Mouse (Mus musculus) naive thymus-derived CD4-positive, alpha-beta T cell, adult 2 months (primary cell): ENCODE data around the gene Gm9837.

Experiments used
- DNase-seq: peaks from one replicate; pipeline ENCODE4 v3.0.0-alpha.2; 2011; ENCODE audit warnings: low read depth

Gene Gm9837

DNA sequence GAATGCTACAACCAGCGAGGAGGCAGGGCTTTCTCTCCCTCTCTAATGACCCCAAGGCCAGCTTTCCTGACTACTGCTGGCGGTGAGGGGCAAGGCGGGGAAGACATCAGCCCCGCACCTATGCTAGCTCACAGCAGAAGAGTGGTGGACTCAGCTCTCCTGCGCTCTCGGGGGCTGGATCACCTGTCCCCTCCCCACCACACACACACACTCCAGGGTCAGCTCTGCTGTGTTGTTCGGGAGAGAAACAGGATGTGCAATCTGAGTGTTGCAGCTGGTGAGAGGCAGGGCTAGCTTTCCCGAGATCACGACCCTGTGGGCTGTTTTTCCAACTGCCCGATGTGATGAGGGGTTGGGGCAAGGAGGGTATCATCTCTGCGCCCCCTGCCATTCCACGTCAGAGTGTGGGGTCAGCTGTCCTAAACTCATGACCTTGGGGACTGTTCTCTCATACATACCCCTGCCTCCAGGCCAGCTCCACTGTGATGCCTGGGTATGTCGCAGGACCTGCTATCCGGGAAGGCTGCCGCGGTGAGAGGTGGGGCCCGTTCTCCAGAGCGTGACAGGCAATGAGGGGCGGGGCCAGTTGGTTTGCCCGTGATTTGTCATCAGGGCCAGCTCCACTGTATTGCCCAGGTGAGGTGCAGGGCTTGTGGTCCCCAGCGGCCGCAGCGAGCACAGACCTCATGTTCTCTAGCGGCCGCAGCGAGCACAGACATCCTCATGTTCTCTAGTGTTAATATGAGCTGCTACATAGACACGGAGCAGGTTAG, 16.7 kb upstream of the Gm9837 start:
- no peak for DNase-seq

DNA sequence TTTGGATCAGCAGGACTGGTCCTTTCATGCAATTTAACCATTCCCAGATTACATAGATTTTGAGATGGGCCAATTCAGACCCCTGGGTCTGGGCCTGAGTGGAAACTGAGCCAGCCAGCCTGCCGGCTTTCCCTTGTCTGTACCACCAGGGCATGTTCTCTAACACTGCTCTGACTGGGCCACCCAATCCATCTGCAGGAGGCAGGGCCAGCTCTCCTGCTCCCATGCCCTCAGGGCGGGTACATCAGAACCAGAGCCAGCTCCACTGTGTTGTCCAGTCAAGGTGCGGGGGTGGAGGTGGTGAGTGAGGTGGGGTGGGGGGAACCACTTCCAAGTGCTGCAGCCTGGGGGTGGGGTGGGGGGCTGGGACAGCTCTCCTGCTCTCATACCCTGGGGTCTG, 16.1 kb upstream of the Gm9837 start:
- no peak for DNase-seq

DNA sequence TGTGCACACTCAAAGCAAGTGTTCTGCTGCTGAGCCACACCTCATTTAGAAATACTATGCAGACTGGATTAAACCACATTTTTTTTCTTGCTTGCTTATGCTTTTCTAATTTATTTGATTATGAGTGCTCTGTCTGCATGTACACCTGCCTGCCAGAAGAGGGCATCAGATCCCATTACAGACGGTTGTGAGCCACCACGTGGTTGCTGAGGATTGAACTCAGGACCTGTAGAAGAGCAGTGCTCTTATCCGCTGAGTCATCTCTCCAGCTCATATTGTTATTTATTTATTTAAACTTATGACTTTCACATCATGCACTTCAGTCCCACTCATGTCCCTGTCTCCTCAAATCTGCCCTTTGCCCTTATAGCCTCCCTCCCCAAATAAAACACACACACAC, 15.4 kb upstream of the Gm9837 start:
- DNase-seq = no peak

DNA sequence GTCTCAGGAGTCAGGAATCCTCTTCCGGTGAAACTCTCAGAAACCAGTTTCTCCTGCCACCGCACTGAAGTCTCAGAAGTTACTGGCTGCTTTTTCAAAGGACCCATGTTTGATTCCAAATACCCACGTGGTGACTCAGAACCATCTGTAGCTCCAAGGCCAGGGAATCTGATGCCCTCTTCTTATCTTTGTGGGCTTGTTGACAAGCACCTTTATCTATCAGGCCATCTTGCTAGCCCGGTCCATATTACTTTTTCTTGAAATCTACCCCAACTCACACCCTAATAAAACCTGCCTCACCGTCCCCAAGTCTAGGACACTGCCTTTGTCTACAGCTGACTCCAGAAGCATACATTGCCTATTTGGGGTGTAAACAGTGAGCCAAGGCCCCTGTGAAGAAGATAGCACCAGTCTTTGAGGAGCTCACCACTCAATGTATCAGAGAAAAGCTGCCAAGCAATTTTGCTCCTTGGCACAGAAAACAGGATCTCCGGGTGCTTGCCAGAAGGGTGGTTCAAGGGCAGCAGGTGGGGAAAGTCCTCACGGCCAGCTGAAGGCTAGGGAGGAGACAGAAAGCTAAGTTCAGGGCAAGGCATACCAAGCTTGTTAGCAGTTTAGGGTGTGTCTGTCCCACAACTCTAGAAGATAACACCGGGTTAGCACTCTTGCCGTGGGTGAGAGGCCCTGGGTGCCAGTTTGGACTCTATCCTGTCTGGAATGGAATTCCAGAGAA, 13.0 kb upstream of the Gm9837 start:
- DNase-seq = no peak

DNA sequence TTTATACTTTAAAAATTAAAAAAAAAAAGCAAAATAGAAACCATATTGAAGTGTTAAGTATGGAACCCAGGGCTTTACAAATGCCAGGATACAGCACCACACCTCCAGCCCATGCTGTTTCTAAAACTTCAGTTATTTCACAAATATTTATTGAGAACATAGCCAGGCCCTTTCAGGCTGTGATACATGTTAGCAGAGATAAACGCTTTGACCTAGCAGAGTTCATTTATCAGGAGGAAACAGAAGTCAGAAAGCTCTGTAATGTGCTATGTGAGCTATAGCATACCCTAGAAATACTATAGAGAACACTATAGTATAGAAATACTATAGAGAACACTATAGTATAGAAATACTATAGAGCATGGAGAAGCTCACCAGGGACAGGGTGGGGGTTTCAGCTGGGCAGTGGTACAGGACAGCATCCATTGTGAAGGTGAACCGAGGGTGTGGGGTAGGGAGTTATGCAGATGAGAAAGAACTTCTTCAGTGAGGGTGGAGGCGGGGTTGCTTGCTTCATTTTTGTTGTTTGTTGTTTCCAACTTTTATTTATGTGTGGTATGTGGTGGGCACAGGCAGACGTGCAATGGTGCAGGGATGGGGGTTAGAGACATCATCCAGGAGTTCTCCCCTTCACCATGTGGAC, 10.9 kb upstream of the Gm9837 start:
- no peak for DNase-seq

DNA sequence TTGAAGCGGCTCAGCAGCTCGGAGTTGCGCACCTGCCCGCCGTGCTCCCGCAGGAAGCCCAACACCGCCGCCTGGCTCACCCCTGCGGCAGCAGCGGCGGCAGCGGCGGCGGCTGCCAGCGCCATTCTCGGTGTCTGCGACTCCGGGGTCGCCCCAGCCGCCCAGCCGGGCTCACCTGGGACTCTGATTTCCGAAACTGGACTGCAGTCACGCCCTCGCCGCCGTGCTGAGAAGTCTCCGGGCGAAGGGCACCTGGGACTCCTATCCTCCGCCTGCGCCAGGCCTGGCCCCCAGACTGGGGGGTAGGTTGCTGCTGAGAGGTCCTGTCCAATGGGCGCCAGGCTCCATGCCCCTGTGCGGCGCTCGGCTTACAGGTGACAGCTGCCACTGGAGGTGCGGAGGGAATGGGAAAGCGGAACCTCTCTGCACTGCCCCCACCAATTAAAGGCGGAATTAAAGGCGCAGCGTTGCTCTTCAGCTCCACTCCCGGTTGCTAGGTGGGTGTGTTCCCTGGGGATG, 9.6 kb upstream of the Gm9837 start, which contains the start of the genes Gm9945 and Sowaha:
Gm9945 (plus strand) TSS at position 384 of the 519 bp plus-strand sequence.
Sowaha (minus strand) TSS at position 492 of the 519 bp plus-strand sequence.
- no peak for DNase-seq

DNA sequence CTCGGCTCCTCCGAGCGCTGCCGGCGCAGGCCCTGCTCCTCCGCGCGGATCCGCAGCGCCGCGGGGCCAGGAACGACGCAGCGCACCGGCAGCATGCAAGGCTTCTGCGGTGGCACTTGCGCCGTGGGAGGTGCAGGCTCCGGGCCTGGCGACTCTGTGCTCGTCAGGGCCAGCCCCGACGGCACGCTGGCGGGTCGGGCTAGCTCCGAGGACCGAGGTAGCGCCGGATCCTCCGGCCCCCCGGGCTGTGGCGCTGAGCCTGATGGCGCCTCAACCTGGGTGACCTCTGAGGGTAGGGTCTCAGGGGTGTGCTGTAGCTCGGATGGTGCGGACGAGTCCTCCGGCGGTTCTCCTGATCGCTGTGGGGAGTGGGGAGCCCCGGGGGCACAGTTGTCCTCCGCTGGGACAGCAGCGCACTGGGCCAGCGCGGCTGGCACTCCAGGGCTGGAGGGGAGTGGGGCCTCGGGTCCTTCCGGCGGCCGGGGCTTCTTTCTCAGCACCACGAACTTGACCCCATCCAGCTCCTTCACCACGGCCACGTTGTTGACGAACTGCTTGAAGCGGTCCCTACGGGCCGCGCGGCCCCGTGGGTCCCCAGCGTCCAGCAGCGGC, 9.0 kb upstream of the Gm9837 start:
- no peak for DNase-seq

DNA sequence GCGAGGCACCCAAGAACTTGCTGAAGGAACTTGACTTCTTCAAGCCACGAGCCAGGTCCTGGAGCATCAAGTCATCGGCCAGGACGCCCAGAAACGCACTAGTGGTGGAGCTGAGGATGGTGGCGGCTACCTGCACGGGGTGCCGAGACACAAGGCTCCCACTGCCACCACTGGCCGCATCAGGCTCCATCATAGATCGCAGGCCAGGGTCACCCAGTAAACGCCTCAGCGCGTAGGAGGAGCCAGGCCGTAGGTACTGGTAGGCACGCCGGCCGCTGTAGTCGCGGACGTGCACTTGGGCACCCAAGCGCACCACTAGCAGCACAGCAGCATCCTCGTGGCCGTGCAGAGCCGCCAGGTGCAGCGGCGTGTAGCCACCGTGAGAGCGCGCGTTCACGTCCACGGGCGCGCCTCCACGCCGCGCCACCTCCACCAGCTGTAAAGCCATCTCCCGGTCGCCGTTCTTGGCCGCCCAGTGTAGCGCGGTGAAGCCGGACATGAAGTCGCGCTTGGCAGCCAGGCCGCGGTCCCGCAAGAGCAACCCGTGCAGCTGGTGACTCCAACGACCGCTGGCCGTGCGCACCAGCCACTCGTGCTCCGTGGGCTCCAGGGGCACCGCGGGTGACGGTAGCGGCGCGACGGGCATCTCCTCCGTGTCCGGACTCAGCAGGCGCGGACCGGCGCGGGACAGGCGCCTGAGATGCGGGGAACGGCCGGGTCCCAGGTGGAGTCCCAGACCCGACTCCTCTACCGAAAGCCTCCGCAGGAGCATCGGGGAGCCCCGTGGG, 8.3 kb upstream of the Gm9837 start:
- no peak for DNase-seq

DNA sequence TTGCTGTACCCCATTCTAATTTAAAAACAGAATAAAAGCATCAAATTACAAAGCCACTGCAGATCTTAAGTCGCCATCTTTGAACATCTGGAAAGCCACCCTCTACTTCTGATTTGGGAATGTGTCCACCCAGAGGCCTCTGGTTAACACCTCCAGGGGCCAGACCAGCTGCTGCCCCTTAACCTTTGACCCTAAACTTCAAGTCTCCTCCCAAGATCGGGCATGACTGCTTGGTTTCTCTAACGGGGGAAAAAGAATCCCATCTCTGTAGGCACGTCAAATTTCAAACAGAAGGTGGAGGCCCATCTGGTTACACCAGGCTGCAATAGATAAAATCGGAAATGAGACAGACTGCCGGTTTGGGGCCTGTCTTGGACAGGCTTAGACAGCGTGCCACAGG, 7.6 kb upstream of the Gm9837 start:
- DNase-seq = no peak

DNA sequence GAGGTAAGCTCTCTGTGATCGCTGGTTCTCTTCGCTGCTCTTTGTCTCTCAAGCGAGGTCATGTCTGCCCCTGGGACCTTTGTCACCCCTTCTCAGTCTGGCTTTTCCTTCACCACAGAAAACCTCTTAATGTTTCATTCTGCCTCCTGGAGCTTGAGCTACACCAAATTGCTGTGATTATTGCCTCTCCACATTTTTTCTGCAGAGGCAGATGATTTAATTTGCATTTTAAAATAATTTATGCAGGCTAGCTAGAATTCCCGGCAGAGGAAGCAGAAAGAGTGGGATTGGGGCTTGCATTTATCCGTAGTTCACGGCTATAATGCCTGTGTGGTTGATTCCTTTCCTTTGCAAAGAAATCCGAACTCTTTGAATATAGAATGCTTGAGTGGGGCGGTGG, 5.3 kb upstream of the Gm9837 start:
- no peak for DNase-seq

DNA sequence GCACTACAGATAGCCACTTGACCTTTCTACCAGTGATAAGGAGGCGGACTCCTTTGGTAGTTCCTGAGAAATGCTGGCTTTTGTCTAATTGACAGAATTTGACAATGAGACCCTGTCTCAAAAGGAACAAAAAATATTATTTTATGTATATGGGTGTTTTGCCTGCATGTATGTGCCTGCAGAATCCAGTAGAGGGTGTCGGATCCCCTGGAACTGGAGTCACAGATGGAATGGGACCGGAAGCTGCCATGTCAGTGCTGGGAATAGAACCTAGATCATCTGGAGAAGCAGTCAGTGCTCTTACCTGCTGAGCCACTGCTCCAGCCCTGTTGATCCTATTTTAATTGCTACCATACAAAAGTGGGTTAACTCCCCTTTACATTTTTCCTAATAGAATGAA, 2.4 kb upstream of the Gm9837 start:
- DNase-seq = no peak

DNA sequence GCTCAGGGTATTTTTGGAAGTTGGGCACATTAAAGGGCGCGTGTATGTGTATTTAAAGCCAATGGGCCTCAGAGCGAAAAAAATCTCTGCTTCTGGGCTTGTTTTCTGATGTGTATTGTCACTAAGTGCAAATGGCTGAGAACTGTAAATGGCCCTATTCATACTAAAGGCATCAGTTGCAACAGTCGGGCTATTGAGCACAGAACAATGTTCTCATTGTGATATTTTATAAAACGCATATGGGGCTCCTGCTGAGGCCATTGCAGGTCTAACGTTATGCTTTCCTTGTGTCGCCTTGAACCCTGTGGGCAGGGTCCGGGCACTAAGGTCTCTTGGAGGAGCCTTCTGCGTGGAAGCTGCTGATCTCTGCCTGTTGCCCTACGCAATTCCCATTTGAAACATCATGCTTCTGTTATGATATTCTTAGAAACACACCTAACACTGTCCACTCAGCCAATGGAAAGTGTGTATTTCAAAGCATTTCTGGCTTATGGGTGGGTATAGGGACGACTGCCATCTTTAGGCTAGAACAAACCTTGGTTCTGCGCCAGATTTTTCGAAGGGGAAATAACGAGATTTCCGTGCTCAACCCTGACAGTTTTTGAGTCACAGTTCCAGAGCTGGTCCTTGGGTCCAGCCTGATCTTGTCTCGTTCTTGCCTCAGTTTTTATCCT, 848 bp downstream of the Gm9837 start:
- no peak for DNase-seq

DNA sequence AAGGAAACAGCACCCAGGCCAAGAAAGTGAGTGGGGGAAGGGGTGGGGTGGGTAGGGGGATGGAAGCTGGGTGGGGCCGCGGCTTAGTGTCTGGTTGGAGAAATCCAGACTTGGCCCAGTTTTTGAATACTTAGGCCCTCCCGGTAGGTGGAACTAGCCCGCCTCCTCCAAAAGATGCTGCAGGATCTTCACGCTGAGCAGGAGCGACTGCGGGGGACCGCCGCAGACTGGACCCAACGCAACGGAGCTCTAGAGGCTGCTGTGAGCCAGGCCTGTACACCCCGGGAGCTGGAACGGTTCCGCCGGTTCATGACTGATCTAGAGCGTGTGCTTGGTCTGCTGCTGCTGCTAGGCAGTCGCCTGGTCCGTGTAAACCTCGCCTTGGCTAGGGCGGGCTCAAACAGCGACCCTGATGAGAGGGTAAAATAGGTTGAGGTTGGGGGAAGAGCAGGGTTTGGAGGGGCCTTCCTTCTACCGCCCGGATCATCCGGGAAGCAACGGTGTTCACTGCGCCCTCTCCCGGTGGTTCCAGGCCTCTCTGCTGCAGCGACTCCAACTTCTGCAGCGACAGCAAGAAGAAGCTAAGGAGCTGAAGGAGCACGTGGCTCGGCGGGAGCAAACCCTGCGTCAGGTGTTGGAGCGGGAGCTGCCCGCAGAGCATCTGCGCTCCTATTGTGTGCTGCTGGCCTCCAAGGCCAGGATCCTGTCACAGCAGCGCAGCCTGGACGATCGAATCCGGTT, 3.9 kb downstream of the Gm9837 start:
- peak; percentile 55 for DNase-seq

DNA sequence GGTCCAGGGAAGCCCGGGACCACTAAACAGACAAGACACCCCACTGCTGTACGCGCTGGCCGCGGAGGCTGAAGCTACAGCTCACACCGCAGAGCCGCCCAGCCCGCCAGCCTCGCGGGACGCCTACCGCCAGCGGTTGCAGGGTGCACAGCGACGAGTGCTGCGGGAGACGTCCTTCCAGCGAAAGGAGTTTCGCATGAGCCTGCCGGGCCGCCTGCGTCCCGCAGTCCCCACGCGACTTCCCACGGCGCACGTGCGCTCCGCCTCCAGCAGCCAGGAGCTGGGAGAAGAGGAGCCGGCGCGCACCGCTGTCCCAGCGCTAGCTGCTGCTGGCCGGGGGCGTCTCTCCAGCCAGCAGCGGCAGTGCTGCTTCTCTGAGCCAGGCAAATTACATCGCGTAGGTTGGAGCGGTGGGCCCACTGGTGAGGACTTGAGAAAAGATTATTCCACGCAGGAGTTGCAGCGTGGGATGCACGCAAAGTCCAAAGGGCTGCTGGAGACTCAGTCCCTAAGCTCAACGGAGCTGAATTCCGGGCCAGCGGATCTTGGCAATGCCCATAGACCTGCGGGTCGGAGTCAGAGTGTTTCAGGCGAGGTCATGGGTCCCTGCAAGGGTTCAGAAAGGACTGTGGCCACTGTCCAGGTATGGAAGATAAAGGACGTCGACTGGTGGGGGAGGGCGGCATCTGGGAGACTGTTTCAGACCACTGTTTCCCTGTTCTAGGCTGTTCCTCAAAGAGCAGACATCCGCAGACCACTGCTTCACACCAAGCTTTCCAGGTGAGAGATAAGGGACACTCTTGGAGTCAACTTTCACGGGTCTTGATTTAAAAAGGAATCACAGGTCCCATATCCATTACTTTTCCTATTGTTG, 6.5 kb downstream of the Gm9837 start:
- DNase-seq = no peak

DNA sequence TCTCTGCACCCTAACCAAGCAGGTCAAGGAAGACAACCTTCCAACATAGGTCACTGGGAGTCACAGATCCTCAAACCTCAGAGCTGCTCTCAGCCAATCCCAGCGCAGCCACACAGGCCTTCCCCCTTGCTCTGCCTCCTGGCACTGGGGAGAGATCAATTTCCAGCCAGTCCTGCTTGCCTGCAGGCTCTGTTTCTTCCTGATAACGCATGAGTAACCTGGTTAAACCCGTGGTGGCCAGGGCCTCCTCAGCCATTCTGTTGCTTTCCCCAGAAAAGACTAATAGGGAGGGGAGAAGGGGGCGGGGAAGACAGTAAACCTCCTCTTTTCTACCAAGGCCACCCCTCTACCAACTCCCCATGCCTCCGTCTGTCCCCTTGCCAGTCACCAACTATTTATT, 8.6 kb downstream of the Gm9837 start:
- DNase-seq = no peak

DNA sequence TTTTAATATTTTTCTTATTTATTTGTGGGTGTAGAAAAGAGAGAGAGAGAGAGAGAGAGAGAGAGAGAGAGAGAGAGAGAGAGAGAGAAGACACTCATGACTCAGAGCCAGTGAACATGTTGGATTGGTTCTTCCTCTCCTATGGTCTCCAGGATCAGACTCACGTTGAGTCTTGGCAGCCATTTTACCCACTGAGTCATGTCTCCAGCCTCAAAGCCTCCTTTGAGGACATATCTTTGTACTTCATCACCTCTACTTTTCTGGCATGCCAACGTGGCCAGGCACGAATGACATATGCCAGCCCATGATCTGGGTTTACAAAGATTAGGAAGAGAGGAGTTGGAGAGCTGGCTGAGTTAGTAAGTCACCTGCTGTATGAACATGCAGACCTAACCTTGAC, 10.1 kb downstream of the Gm9837 start:
- DNase-seq = no peak

DNA sequence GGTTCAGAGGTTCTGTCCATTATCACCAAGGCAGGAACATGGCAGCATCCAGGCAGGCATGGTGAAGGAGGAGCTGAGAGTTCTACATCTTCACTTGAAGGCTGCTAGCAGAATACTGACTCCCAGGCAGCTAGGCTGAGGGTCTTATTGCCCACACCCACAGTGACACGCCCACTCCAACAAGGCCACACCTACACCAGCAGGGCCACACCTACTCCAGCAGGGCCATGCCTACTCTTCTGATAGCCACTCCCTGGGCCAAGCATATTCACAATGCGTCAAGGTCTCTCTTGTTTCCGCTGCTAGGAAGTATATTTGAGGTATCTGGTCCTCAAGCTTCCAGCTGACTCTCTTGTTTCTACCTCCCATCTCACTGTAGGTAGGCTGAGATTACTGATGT, 11.3 kb downstream of the Gm9837 start:
- no peak for DNase-seq

DNA sequence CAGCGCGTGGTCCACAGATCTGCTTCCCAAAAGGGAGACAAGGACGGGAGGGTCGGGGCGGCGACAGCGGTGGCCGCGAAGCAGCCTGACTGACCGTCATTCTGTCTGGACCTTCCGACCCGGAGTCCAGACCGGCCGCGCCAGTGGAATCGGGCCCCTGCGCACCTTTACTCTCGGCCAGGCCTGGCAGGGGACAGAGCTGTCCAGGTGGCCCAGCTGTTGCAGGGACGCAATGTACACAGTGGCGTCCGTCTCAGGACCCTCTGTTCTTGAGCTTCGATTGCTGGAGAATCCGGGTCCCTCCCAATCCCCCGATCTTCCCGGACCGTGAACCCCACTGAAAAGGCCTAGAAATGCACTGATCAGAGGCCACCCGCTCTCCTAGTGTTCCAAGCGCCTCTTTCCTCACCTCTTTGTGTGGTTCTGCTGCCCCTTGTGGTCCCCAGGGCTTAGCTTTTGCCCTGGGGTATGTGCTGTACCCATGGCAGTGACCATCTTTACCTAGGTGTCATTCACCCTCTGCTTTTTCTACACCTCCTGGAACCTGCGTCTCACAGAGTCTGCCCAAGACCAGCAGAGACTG, 12.8 kb downstream of the Gm9837 start:
- no peak for DNase-seq
